Mouse (Mus musculus): ENCODE data around the gene Aqp2. TPM values are rescaled to one million over a fixed set of nuclear protein-coding genes. Genes with fewer than 3 reads are reported as not detected.

Gene Aqp2
- polyA plus RNA-seq, 1 experiment = 741 TPM

- no peak for DNase-seq
- H3K4me3 ChIP-seq (ENCODE audit: insufficient read depth, low read depth, low read length) = no peak overlapping the region
- no peak for TF ChIP-seq POLR2A (IDR thresholded peaks at IDR 0.05; ENCODE audit: low read depth, low read length)
- no peak for TF ChIP-seq CTCF (conservative IDR thresholded peaks at IDR 0.05; ENCODE audit: insufficient read depth, insufficient read length, low read depth, low read length)
- 63% methylated on average over 17 of the region's 17 CpGs for WGBS
- H3K27me3 ChIP-seq (replicated peaks; ENCODE audit: control insufficient read depth, insufficient read depth, low read length) = no peaks in the 10 kb centered on the region
- no peaks in the 10 kb centered on the region for H3K4me1 ChIP-seq (ENCODE audit: control insufficient read depth, insufficient read depth, low read length)
- no peak overlapping the region for H3K27ac ChIP-seq (ENCODE audit: insufficient read depth, low read depth, low read length)
- no peaks in the 10 kb centered on the region for H3K36me3 ChIP-seq (ENCODE audit: control insufficient read depth, insufficient read depth, low read length)
Measured at GRCm38 (mm10) chr15:99599245-99600070, 20.6 kb downstream of the Aqp2 start.

- DNase-seq = no peak
- H3K36me3 ChIP-seq (ENCODE audit: control insufficient read depth, insufficient read depth, low read length) = no peaks in the 10 kb centered on the region
- no peaks in the 10 kb centered on the region for H3K27me3 ChIP-seq (replicated peaks; ENCODE audit: control insufficient read depth, insufficient read depth, low read length)
- no peaks in the 10 kb centered on the region for H3K4me1 ChIP-seq (ENCODE audit: control insufficient read depth, insufficient read depth, low read length)
- WGBS = 67% methylated on average over 22 of the region's 22 CpGs
- H3K27ac ChIP-seq (ENCODE audit: insufficient read depth, low read depth, low read length) = no peak within 1 kb of the TSS
- no peak within 1 kb of the TSS for H3K4me3 ChIP-seq (ENCODE audit: insufficient read depth, low read depth, low read length)
- TF ChIP-seq CTCF (conservative IDR thresholded peaks at IDR 0.05; ENCODE audit: insufficient read depth, insufficient read length, low read depth, low read length) (no peak), POLR2A (IDR thresholded peaks at IDR 0.05; ENCODE audit: low read depth, low read length) (no peak)
Measured at GRCm38 (mm10) chr15:99600986-99601822, 22.3 kb downstream of the Aqp2 start, which contains the start of gene Aqp6. Aqp6 (plus strand) TSS chr15:99601400.

DNA sequence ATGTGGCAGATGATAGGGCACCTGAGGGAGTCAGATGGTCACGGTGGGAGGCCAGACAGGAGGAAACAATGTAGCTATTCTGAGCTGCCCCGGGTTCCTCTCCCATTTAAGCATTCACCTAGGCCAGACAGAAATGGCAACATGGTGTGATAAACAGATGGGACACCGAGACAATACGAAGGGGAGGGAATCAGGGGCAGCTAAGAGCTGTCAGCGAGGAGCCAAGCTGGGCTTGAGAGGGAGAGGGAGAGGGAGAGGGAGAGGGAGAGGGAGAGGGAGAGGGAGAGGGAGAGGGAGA lies 22.9 kb downstream of the Aqp2 start:
- DNase-seq = no peak
- Histone ChIP-seq H3K27ac (ENCODE audit: insufficient read depth, low read depth, low read length) (no peak overlapping the region), H3K4me3 (ENCODE audit: insufficient read depth, low read depth, low read length) (no peak overlapping the region), H3K36me3 (ENCODE audit: control insufficient read depth, insufficient read depth, low read length) (no peaks in the 10 kb centered on the region), H3K27me3 (replicated peaks; ENCODE audit: control insufficient read depth, insufficient read depth, low read length) (no peaks in the 10 kb centered on the region), H3K4me1 (ENCODE audit: control insufficient read depth, insufficient read depth, low read length) (no peaks in the 10 kb centered on the region)
- 49% methylated on average over 5 of the region's 5 CpGs for WGBS
- TF ChIP-seq POLR2A (IDR thresholded peaks at IDR 0.05; ENCODE audit: low read depth, low read length) (no peak), CTCF (conservative IDR thresholded peaks at IDR 0.05; ENCODE audit: insufficient read depth, insufficient read length, low read depth, low read length) (no peak)

- Histone ChIP-seq H3K4me1 (ENCODE audit: control insufficient read depth, insufficient read depth, low read length) (no peaks in the 10 kb centered on the region), H3K4me3 (ENCODE audit: insufficient read depth, low read depth, low read length) (no peak overlapping the region), H3K36me3 (ENCODE audit: control insufficient read depth, insufficient read depth, low read length) (no peaks in the 10 kb centered on the region), H3K27ac (ENCODE audit: insufficient read depth, low read depth, low read length) (no peak overlapping the region), H3K27me3 (replicated peaks; ENCODE audit: control insufficient read depth, insufficient read depth, low read length) (no peaks in the 10 kb centered on the region)
- no peak for DNase-seq
- TF ChIP-seq POLR2A (IDR thresholded peaks at IDR 0.05; ENCODE audit: low read depth, low read length) (no peak), CTCF (conservative IDR thresholded peaks at IDR 0.05; ENCODE audit: insufficient read depth, insufficient read length, low read depth, low read length) (no peak)
- WGBS = 73% methylated on average over 17 of the region's 17 CpGs
Measured at GRCm38 (mm10) chr15:99602206-99602820, 23.5 kb downstream of the Aqp2 start.

GRCm38 (mm10) chr15:99603216-99603615 lies 24.4 kb downstream of the Aqp2 start:
- Histone ChIP-seq H3K27ac (ENCODE audit: insufficient read depth, low read depth, low read length) (no peak overlapping the region), H3K27me3 (replicated peaks; ENCODE audit: control insufficient read depth, insufficient read depth, low read length) (no peaks in the 10 kb centered on the region), H3K4me1 (ENCODE audit: control insufficient read depth, insufficient read depth, low read length) (no peaks in the 10 kb centered on the region), H3K4me3 (ENCODE audit: insufficient read depth, low read depth, low read length) (no peak overlapping the region), H3K36me3 (ENCODE audit: control insufficient read depth, insufficient read depth, low read length) (no peaks in the 10 kb centered on the region)
- TF ChIP-seq POLR2A (IDR thresholded peaks at IDR 0.05; ENCODE audit: low read depth, low read length) = no peak
- no peak for TF ChIP-seq CTCF (conservative IDR thresholded peaks at IDR 0.05; ENCODE audit: insufficient read depth, insufficient read length, low read depth, low read length)
- DNase-seq = no peak
- WGBS = 82% methylated on average over 7 of the region's 7 CpGs

- no peak for TF ChIP-seq CTCF (conservative IDR thresholded peaks at IDR 0.05; ENCODE audit: insufficient read depth, insufficient read length, low read depth, low read length)
- no peak for TF ChIP-seq POLR2A (IDR thresholded peaks at IDR 0.05; ENCODE audit: low read depth, low read length)
- WGBS = 79% methylated on average over 3 of the region's 3 CpGs
- Histone ChIP-seq H3K27ac (ENCODE audit: insufficient read depth, low read depth, low read length) (no peak overlapping the region), H3K4me1 (ENCODE audit: control insufficient read depth, insufficient read depth, low read length) (no peaks in the 10 kb centered on the region), H3K27me3 (replicated peaks; ENCODE audit: control insufficient read depth, insufficient read depth, low read length) (no peaks in the 10 kb centered on the region), H3K36me3 (ENCODE audit: control insufficient read depth, insufficient read depth, low read length) (no peaks in the 10 kb centered on the region), H3K4me3 (ENCODE audit: insufficient read depth, low read depth, low read length) (no peak overlapping the region)
- no peak for DNase-seq
Measured at GRCm38 (mm10) chr15:99605595-99605994, 26.7 kb downstream of the Aqp2 start.

DNA sequence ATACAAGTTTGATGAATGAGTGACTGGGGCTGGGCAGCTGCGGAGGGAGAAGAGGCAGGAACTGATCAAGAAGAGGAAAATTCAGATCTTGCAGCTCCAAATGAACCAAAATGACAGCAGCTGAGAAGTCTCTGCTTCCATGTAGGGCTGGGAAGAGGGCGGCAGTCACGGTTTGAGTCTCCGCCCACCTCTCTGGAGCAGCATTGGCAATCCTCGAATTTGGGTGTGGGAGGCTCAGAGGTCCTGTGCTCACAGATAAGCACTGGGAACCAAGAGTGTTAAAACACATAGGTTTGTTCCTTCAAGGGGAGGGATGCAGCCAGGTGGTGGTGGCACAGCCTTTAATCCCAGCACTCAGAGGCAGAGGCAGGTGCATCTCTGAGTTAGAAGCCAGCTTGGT lies 27.7 kb downstream of the Aqp2 start:
- no peak for TF ChIP-seq CTCF (conservative IDR thresholded peaks at IDR 0.05; ENCODE audit: insufficient read depth, insufficient read length, low read depth, low read length)
- no peak for TF ChIP-seq POLR2A (IDR thresholded peaks at IDR 0.05; ENCODE audit: low read depth, low read length)
- WGBS = 36% methylated on average over 5 of the region's 5 CpGs

More for the DNA sequence above, 27.7 kb downstream of the Aqp2 start:
- no peak for DNase-seq
- Histone ChIP-seq H3K4me1 (ENCODE audit: control insufficient read depth, insufficient read depth, low read length) (no peaks in the 10 kb centered on the region), H3K4me3 (ENCODE audit: insufficient read depth, low read depth, low read length) (no peak overlapping the region), H3K27ac (ENCODE audit: insufficient read depth, low read depth, low read length) (no peak overlapping the region), H3K27me3 (replicated peaks; ENCODE audit: control insufficient read depth, insufficient read depth, low read length) (no peaks in the 10 kb centered on the region), H3K36me3 (ENCODE audit: control insufficient read depth, insufficient read depth, low read length) (no peaks in the 10 kb centered on the region)
